Mouse (Mus musculus): ENCODE results near the gene Six4.

DNA sequence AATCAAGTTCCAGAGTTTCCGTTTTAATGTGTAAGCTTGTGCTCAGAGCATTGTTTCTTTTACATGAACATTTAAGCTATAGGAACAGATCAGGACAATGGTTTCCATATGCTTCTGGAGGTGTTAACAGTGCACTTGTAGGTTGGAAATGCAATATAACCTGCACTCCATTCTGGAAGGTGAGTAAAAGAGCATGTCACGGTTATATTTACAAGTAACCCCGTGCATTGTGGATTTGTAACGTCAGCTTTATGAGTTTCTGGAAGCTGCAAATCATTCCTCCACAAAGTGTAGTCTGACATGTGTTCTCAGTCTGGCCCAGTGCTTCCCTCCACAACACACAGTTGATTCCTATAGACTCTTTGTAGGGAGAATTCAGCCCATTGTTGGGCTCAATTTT, 40.9 kb upstream of the Six4 start:
- TF ChIP-seq CTCF (IDR thresholded peaks at IDR 0.05; ENCODE audit: low read depth) (no peak), EP300 (IDR thresholded peaks at IDR 0.05; ENCODE audit: low read depth) (no peak)

Data from liver, postnatal 0 days (tissue).